Mouse (Mus musculus) myocyte (in vitro differentiated cells): ENCODE results near the gene Slc36a1. TPM values are rescaled to one million over a fixed set of nuclear protein-coding genes. Genes with fewer than 3 reads are reported as not detected.

Source experiments
- H3K27me3 ChIP-seq: one replicate; pipeline ENCODE4 v1.6.1; 2011; ENCODE audit not compliant: control insufficient read depth, insufficient read depth, insufficient read length
- H3K36me3 ChIP-seq: one replicate; pipeline ENCODE4 v1.6.1; 2011; ENCODE audit not compliant: control insufficient read depth, insufficient read depth
- H3K4me2 ChIP-seq: one replicate; pipeline ENCODE4 v1.6.1; 2011; ENCODE audit warnings: low read depth, control low read depth
- H3K4me3 ChIP-seq: one replicate; pipeline ENCODE4 v1.5.1; 2011; ENCODE audit warnings: mild to moderate bottlenecking, control low read depth, moderate library complexity
- H3K79me2 ChIP-seq: one replicate; pipeline ENCODE4 v1.6.1; 2011; ENCODE audit not compliant: control insufficient read depth, insufficient read depth
- H3ac ChIP-seq: one replicate; pipeline ENCODE4 v1.6.1; 2011; ENCODE audit not compliant: control insufficient read depth, insufficient read length
- CEBPB ChIP-seq: IDR thresholded peaks from 2 replicates; pipeline ENCODE4 v1.6.1; 2011; ENCODE audit warnings: mild to moderate bottlenecking, moderate library complexity; ENCODE audit not compliant: poor library complexity, insufficient read depth, severe bottlenecking
- E2F4 ChIP-seq: IDR thresholded peaks from one replicate; pipeline ENCODE4 v1.6.1; 2011; ENCODE audit warnings: mild to moderate bottlenecking, control low read depth, moderate library complexity; ENCODE audit not compliant: insufficient read depth
- MYOD1 ChIP-seq, 3 experiments: IDR thresholded peaks; one replicate each; pipeline ENCODE4 v1.6.1; 2011; ENCODE audit warnings: control low read depth in 2 of 3, low read depth in 2 of 3, mild to moderate bottlenecking in 2 of 3, moderate library complexity in 1 of 3; ENCODE audit not compliant: insufficient read length in 2 of 3, control insufficient read depth in 1 of 3
- MYOG ChIP-seq, 3 experiments: IDR thresholded peaks; one replicate each; pipeline ENCODE4 v1.6.1; 2011; ENCODE audit warnings: control low read depth in 2 of 3, low read depth in 2 of 3, mild to moderate bottlenecking in 2 of 3; ENCODE audit not compliant: insufficient read length in 2 of 3, control insufficient read depth in 1 of 3, insufficient read depth in 1 of 3
- POLR2A ChIP-seq: IDR thresholded peaks from one replicate; pipeline ENCODE4 v1.6.1; 2011; ENCODE audit warnings: low read depth, mild to moderate bottlenecking, control low read depth, moderate library complexity; ENCODE audit not compliant: insufficient read length
- POLR2AphosphoS2 ChIP-seq: IDR thresholded peaks from one replicate; pipeline ENCODE4 v1.6.1; 2011; ENCODE audit warnings: low read depth, control low read depth; ENCODE audit not compliant: insufficient read length
- REST ChIP-seq: IDR thresholded peaks from one replicate; pipeline ENCODE4 v1.6.1; 2011; ENCODE audit warnings: mild to moderate bottlenecking, control low read depth, moderate library complexity; ENCODE audit not compliant: insufficient read depth, insufficient read length
- SRF ChIP-seq: IDR thresholded peaks from one replicate; pipeline ENCODE4 v1.6.1; 2011; ENCODE audit warnings: low read depth; ENCODE audit not compliant: control insufficient read depth, insufficient read length
- TCF12 ChIP-seq: IDR thresholded peaks from one replicate; pipeline ENCODE4 v1.6.1; 2011; ENCODE audit warnings: mild to moderate bottlenecking, control low read depth; ENCODE audit not compliant: poor library complexity, insufficient read depth, severe bottlenecking
- TCF3 ChIP-seq: IDR thresholded peaks from one replicate; pipeline ENCODE4 v1.6.1; 2011; ENCODE audit warnings: low read depth, control low read depth; ENCODE audit not compliant: insufficient read length
- USF1 ChIP-seq: IDR thresholded peaks from one replicate; pipeline ENCODE4 v1.6.1; 2011; ENCODE audit warnings: low read depth, mild to moderate bottlenecking, control low read depth, moderate library complexity
- polyA plus RNA-seq: library from polyadenylated mRNA; unstranded; fragments of >200 nt; fragmentation: generic; extraction: Trizol; gene quantifications from one replicate; pipeline ENCODE4 v1.2.1, GENCODE M21; 2012; ENCODE audit warnings: missing spikeins

Gene Slc36a1
- polyA plus RNA-seq, 1 experiment, result 5.3 TPM

DNA sequence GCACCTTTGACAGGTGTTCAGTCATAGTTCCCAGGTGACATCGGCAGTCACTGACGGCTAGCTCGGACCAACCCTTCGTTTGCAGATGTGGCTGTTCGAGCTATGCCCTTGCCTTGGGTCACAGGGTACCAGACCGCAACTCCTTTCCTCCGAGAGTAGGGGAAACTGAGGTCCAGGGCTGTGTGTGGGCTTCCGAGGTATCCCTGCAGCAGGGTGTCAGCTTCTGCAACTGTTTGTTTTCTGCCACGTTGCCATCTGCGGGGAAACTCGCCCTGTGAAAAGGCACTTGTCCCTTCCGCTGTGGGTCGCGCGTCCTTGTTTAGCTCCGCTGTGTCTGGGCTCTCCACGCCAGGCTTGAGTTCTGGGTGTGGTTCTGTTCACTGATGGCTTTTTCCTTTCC lies 452 bp downstream of the Slc36a1 start:
- H3K27me3 ChIP-seq, result no peaks in the 10 kb centered on the region
- H3K36me3 ChIP-seq, result no peaks in the 10 kb centered on the region
- peak overlapping the region; percentile 90 for H3K4me2 ChIP-seq
- TF ChIP-seq REST (no peak), TCF3 (no peak), CEBPB (no peak), POLR2A (no peak), USF1 (no peak), TCF12 (no peak), E2F4 (no peak), MYOD1 (IDR thresholded peaks at IDR 0.05; ENCODE audit: control insufficient read depth in 1 of 3, insufficient read length in 2 of 3, low read depth in 2 of 3) (no peak)
- no peaks in the 10 kb centered on the region for H3K79me2 ChIP-seq
- H3ac ChIP-seq, result peak overlapping the region; percentile 15
- peak overlapping the region; percentile 43 for H3K4me3 ChIP-seq

DNA sequence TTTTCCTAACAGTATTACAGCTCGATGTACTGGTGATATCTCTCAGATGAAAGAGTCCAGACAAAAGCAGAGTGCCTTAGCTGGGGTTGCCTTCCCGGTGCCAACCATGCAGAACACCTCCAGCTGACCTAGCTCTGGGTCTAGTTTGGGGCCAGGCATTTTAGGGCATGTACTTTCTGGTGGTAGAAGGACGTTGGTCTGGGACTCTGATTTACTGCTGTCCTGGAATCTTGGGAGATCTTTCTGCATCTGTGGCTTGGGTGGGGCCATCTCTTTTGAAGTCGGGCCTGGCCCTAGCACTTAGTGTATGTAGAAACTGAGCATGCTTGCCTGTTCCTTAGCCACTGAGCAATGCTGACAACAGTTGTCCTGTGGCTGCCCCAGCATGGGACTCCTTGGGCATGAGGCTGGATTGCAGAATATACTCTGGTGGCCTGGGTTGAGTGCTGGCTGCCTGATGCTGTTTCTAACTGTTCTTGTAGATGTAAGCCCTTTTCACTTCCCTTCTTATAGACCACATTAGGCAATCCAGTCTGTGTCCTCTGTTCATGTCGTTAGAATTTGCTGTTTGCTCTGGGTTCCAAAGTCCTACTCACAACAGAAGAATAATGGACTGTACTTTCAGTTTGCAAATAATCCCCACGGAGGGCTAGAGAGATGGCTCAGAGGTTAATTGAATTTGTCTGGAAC lies 4.0 kb downstream of the Slc36a1 start:
- TF ChIP-seq MYOD1 (IDR thresholded peaks at IDR 0.05; ENCODE audit: control insufficient read depth in 1 of 3, insufficient read length in 2 of 3, low read depth in 2 of 3) (no peak), REST (no peak), MYOG (IDR thresholded peaks at IDR 0.05; ENCODE audit: control insufficient read depth in 1 of 3, insufficient read depth in 1 of 3, insufficient read length in 2 of 3, low read depth in 2 of 3) (peak in 1 of 3 experiments; percentile 21)
- Histone ChIP-seq H3K4me2 (no peak overlapping the region), H3ac (no peak overlapping the region), H3K79me2 (peaks cover 4% of the 10 kb centered on the region), H3K36me3 (no peaks in the 10 kb centered on the region), H3K4me3 (no peak overlapping the region), H3K27me3 (no peaks in the 10 kb centered on the region)

DNA sequence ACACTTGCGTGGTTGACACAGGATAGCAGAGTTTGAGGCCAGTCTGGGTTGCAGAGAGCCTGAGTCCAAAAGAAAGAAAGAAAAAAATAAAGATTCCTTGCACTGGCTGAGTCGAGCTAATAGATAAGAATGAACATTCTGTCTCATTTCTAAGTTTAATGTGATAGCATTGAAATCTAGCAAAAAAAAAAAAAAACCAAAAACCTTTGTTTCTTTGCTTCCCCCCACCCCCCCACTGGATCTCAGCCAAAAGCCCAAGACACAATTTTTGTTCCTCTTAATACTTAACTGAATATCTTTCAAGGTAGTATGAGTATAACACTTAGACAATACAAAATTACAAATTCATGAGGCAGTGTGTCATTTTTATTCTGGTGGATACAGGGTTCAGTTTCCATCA lies 4.9 kb downstream of the Slc36a1 start:
- H3K27me3 ChIP-seq, result no peaks in the 10 kb centered on the region
- H3K79me2 ChIP-seq, result peaks cover 4% of the 10 kb centered on the region
- no peaks in the 10 kb centered on the region for H3K36me3 ChIP-seq
- no peak overlapping the region for H3K4me2 ChIP-seq
- no peak overlapping the region for H3ac ChIP-seq
- TF ChIP-seq USF1, result no peak
- TF ChIP-seq POLR2AphosphoS2, result no peak
- no peak for TF ChIP-seq E2F4
- TF ChIP-seq MYOD1 (IDR thresholded peaks at IDR 0.05; ENCODE audit: control insufficient read depth in 1 of 3, insufficient read length in 2 of 3, low read depth in 2 of 3), result no peak
- no peak overlapping the region for H3K4me3 ChIP-seq

DNA sequence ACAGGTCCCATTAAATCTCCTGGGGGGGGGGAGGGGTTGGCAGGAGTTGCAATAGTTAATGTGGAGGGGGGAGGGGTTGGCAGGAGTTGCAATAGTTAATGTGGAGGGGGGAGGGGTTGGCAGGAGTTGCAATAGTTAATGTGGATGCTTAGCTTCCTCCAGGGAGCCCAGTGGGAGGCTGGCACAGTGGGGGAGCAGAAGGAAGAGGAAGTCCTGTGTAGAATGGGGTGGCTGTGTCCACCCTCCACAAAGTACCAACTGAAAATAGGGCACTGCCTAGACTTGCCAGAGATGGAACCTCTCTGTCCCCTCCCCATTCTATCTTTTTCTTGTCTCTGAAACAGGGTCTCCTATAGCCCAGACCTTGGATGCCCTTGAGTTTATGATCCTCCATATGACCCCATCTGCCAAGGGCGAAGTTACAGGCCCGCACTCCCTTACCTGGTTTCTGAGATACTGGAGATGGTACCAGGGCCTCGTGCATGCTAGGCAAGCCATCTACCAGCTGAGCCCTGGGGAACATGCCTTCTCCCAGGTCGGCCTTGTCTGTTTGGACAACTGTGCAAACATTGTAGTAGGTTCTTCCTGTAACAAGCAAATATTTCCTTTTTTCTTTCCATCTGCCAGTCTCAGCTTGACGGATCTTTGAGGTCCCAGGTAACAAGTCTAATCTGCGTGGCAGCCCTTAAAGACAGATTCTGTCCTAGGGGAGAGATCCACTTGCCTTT lies 5.6 kb downstream of the Slc36a1 start:
- Histone ChIP-seq H3K4me3 (no peak overlapping the region), H3ac (no peak overlapping the region), H3K4me2 (no peak overlapping the region), H3K36me3 (no peaks in the 10 kb centered on the region), H3K27me3 (no peaks in the 10 kb centered on the region), H3K79me2 (peaks cover 4% of the 10 kb centered on the region)
- TF ChIP-seq E2F4, result no peak

DNA sequence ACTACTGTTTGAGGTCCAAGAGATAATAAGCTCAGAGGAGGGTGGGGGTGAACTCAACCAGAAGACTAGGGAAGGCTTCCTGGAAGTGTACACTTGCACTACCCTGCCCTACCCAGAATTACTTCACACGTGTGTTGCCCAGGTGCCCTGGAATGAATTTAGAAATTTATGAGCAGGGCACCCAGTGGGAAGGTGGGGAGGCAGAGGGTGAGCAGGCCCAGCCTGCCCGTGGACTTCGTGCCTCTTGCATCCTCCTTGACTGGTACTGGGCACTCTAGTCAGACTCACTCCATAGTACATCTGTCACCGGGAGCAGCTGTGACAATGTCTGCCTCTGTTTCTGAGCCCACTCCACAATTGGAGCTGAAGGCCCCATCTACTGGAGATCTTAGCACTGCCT lies 9.4 kb downstream of the Slc36a1 start:
- TF ChIP-seq TCF3, result no peak
- no peak for TF ChIP-seq POLR2A
- no peak for TF ChIP-seq MYOD1 (IDR thresholded peaks at IDR 0.05; ENCODE audit: control insufficient read depth in 1 of 3, insufficient read length in 2 of 3, low read depth in 2 of 3)
- no peak for TF ChIP-seq SRF
- TF ChIP-seq CEBPB, result no peak
- TF ChIP-seq MYOG (IDR thresholded peaks at IDR 0.05; ENCODE audit: control insufficient read depth in 1 of 3, insufficient read depth in 1 of 3, insufficient read length in 2 of 3, low read depth in 2 of 3), result no peak
- no peak for TF ChIP-seq POLR2AphosphoS2
- TF ChIP-seq USF1, result no peak
- no peaks in the 10 kb centered on the region for H3K27me3 ChIP-seq
- H3ac ChIP-seq, result no peak overlapping the region
- no peak overlapping the region for H3K4me3 ChIP-seq
- no peaks in the 10 kb centered on the region for H3K36me3 ChIP-seq
- H3K4me2 ChIP-seq, result no peak overlapping the region
- peaks cover 4% of the 10 kb centered on the region for H3K79me2 ChIP-seq
